8 mouse cellular contexts compared by ENCODE assay signal in the genomic region with DNA sequence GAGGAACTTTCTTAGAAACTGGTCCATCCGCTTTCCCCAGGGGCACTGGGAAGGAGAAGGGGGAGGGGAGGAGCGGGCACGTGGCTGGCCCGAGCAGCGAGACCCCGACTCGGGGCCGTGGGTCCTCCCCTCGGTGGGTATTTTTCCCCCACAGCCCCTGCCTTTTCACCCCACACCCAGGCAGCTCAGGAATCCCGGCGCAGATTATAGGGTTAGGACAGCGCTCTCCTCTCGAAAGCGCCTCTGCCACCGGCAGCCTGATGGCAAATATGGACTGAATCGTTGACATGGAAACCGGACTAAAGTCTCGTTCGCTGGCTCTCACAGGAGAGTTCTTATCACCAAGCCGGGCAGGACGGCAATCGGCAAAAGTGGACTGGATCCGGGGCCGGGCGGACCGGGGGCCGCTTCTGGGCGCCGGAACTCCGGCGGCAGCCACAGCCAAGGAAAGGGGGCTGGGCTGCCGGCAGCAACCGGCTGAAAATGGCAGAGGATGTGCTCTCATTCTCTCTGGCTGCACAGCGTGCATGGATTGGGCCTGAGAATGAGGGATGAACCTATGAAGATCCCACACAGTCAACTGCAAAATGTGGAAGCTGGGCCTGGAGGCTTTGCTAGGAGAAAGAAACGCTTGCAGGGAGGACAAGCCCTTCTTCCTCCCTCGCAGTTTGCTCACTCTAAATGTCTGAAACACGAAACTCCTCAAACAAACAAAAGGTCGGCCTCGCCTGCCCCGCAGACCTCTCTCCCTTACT. TPM values are rescaled to one million over a fixed set of nuclear protein-coding genes. Genes with fewer than 3 reads are reported as not detected.
DNase-seq lines count a peak whose midpoint lies in the region; ATAC-seq and TF ChIP-seq lines count a peak whose summit lies in the region.

A gene (minus strand): TSS at position 256 of the 755 bp plus-strand sequence.

- H3K9me3 ChIP-seq in erythroblast, embryonic 14.5 days (ENCODE audit: control insufficient read depth, low read length) = no peaks in the 10 kb centered on the region
- H3K9me3 ChIP-seq in heart, embryonic 11.5 days (replicated peaks; ENCODE audit: control insufficient read depth, low read length) = no peaks in the 10 kb centered on the region
- no peaks in the 10 kb centered on the region for H3K9me3 ChIP-seq in kidney, embryonic 16.5 days (ENCODE audit: low read length)

- H3K36me3 ChIP-seq in C2C12 (ENCODE audit: control insufficient read depth, insufficient read depth) (no peaks in the 10 kb centered on the region), myocyte (ENCODE audit: control insufficient read depth, insufficient read depth) (no peaks in the 10 kb centered on the region)
- H3K36me3 ChIP-seq in erythroblast, embryonic 14.5 days (ENCODE audit: control insufficient read depth) = no peaks in the 10 kb centered on the region
- H3K36me3 ChIP-seq in heart, embryonic 11.5 days (ENCODE audit: control insufficient read depth, insufficient read depth, low read length) = no peaks in the 10 kb centered on the region
- H3K36me3 ChIP-seq in kidney, embryonic 16.5 days (ENCODE audit: insufficient read depth, low read length) = no peaks in the 10 kb centered on the region
- H3K36me3 ChIP-seq in liver, adult 2 months (ENCODE audit: control insufficient read depth, insufficient read depth, low read length) = no peaks in the 10 kb centered on the region
- H3K36me3 ChIP-seq in splenic B cell, adult 2 months (ENCODE audit: control insufficient read depth, insufficient read depth, low read length, poor library complexity, severe bottlenecking) = no peaks in the 10 kb centered on the region

- ATAC-seq in heart, embryonic 11.5 days (replicated peaks; ENCODE audit: insufficient number of reproducible peaks, low FRiP score, low TSS enrichment) = peak; percentile 59
- peak; percentile 64 for ATAC-seq in kidney, embryonic 16.5 days (ENCODE audit: low FRiP score, low TSS enrichment)

- H3K4me3 ChIP-seq in C2C12 (ENCODE audit: insufficient read depth, poor library complexity, severe bottlenecking) = peak within 1 kb of the TSS; percentile 33
- H3K4me3 ChIP-seq in erythroblast, embryonic 14.5 days (replicated peaks) = peak within 1 kb of the TSS; percentile 84
- peak within 1 kb of the TSS; percentile 62 for H3K4me3 ChIP-seq in heart, embryonic 11.5 days (ENCODE audit: low read depth, low read length)
- H3K4me3 ChIP-seq in kidney, embryonic 16.5 days (ENCODE audit: low read length) = peak within 1 kb of the TSS; percentile 100
- peak within 1 kb of the TSS; percentile 75 for H3K4me3 ChIP-seq in liver, adult 2 months (ENCODE audit: insufficient read depth, low read depth, low read length)
- peak within 1 kb of the TSS; percentile 65 for H3K4me3 ChIP-seq in myocyte

- H3ac ChIP-seq in C2C12 (ENCODE audit: control insufficient read depth, insufficient read length, low read depth) = peak within 1 kb of the TSS; percentile 80
- H3ac ChIP-seq in myocyte (ENCODE audit: control insufficient read depth, insufficient read length) = peak within 1 kb of the TSS; percentile 31

- H3K79me2 ChIP-seq in C2C12 (ENCODE audit: control insufficient read depth, insufficient read depth) (peaks cover 28% of the 10 kb centered on the region), myocyte (ENCODE audit: control insufficient read depth, insufficient read depth) (peaks cover 11% of the 10 kb centered on the region)
- H3K79me2 ChIP-seq in liver, adult 2 months (ENCODE audit: control insufficient read depth, insufficient read depth, low read length) = peaks cover 17% of the 10 kb centered on the region

- H3K27me3 ChIP-seq in C2C12 (ENCODE audit: control insufficient read depth, insufficient read depth, insufficient read length) = no peaks in the 10 kb centered on the region
- peaks cover 2% of the 10 kb centered on the region for H3K27me3 ChIP-seq in erythroblast, embryonic 14.5 days (ENCODE audit: control insufficient read depth)
- H3K27me3 ChIP-seq in heart, embryonic 11.5 days (ENCODE audit: control insufficient read depth, insufficient read depth, low read length) = no peaks in the 10 kb centered on the region
- H3K27me3 ChIP-seq in kidney, embryonic 16.5 days (ENCODE audit: insufficient read depth, low read length) = no peaks in the 10 kb centered on the region
- no peaks in the 10 kb centered on the region for H3K27me3 ChIP-seq in liver, adult 2 months (ENCODE audit: control insufficient read depth, insufficient read depth, low read length)
- H3K27me3 ChIP-seq in myocyte (ENCODE audit: control insufficient read depth, insufficient read depth, insufficient read length) = no peaks in the 10 kb centered on the region
- no peaks in the 10 kb centered on the region; the same call in 1 of the 2 replicates for H3K27me3 ChIP-seq in splenic B cell, adult 2 months (ENCODE audit: control insufficient read depth, insufficient read depth, low read length, poor library complexity, severe bottlenecking)

- peaks cover 9% of the 10 kb centered on the region for H3K79me3 ChIP-seq in C2C12 (ENCODE audit: low read depth)

- TF ChIP-seq CTCF in C2C12 (IDR thresholded peaks at IDR 0.05; ENCODE audit: control insufficient read depth, insufficient read depth, insufficient read length) = no peak
- TF ChIP-seq CTCF in brain, embryonic 14.5 days (IDR thresholded peaks at IDR 0.05; ENCODE audit: borderline replicate concordance, extremely low read depth, insufficient read depth, insufficient read length) = no peak
- TF ChIP-seq CTCF in liver, adult 2 months (IDR thresholded peaks at IDR 0.05; ENCODE audit: low read depth, low read length) = no peak

- peak; percentile 98 for DNase-seq in brain, embryonic 14.5 days (ENCODE audit: low read depth)
- peak; percentile 95 for DNase-seq in liver, adult 2 months (ENCODE audit: extremely low read depth, low read depth, low spot score)
- DNase-seq in splenic B cell, adult 2 months (ENCODE audit: low read depth, low spot score) = peak; percentile 93

- under 1% methylated on average over 40 of the region's 40 CpGs for WGBS in heart, embryonic 11.5 days (ENCODE audit: insufficient replicate concordance)
- WGBS in kidney, embryonic 16.5 days = under 1% methylated on average over 40 of the region's 40 CpGs
- whole genome bisulfite sequencing in liver, adult 2 months = under 1% methylated on average over 40 of the region's 40 CpGs

- peak within 1 kb of the TSS; percentile 90 for H3K4me2 ChIP-seq in heart, embryonic 11.5 days
- peak within 1 kb of the TSS; percentile 87 for H3K4me2 ChIP-seq in kidney, embryonic 16.5 days (replicated peaks; ENCODE audit: low read depth, low read length)
- H3K4me2 ChIP-seq in myocyte (ENCODE audit: low read depth) = peak within 1 kb of the TSS; percentile 94

- peak within 1 kb of the TSS; percentile 96 for H3K9ac ChIP-seq in heart, embryonic 11.5 days (ENCODE audit: low read depth, low read length)
- H3K9ac ChIP-seq in kidney, embryonic 16.5 days (replicated peaks; ENCODE audit: low read length) = peak within 1 kb of the TSS; percentile 100
- H3K9ac ChIP-seq in liver, adult 2 months (ENCODE audit: low read depth, low read length) = peak within 1 kb of the TSS; percentile 88

- H3K27ac ChIP-seq in heart, embryonic 11.5 days (ENCODE audit: low read depth, low read length) = peak within 1 kb of the TSS; percentile 100
- peak within 1 kb of the TSS; percentile 100 for H3K27ac ChIP-seq in kidney, embryonic 16.5 days (ENCODE audit: low read length)
- H3K27ac ChIP-seq in liver, adult 2 months (replicated peaks; ENCODE audit: insufficient read depth, low read depth, low read length) = peak within 1 kb of the TSS; percentile 96

- H3K4me1 ChIP-seq in erythroblast, embryonic 14.5 days (ENCODE audit: control insufficient read depth) = peaks cover 38% of the 10 kb centered on the region
- H3K4me1 ChIP-seq in heart, embryonic 11.5 days (ENCODE audit: control insufficient read depth, insufficient read depth, low read length) = peaks cover 18% of the 10 kb centered on the region
- H3K4me1 ChIP-seq in kidney, embryonic 16.5 days (ENCODE audit: insufficient read depth, low read length) = peaks cover 17% of the 10 kb centered on the region
- peaks cover 13% of the 10 kb centered on the region for H3K4me1 ChIP-seq in liver, adult 2 months (ENCODE audit: control insufficient read depth, insufficient read depth, low read length)

- TF ChIP-seq POLR2A in brain, embryonic 14.5 days (IDR thresholded peaks at IDR 0.05; ENCODE audit: borderline replicate concordance, extremely low read depth, insufficient read depth, insufficient read length, poor library complexity, severe bottlenecking) = no peak
- TF ChIP-seq POLR2A in liver, adult 2 months (IDR thresholded peaks at IDR 0.05; ENCODE audit: extremely low read depth, insufficient read depth, low read length) = peak; percentile 49; the same call in 1 of the 2 replicates
- peak; percentile 57 for TF ChIP-seq POLR2A in myocyte (IDR thresholded peaks at IDR 0.05; ENCODE audit: insufficient read length, low read depth)

TF ChIP-seq in C2C12, 6 proteins besides CTCF, POLR2A, EP300 and RAD21:
- TF ChIP-seq FOSL1 (IDR thresholded peaks at IDR 0.05; ENCODE audit: insufficient read depth, low read length, poor library complexity, severe bottlenecking) (no peak), MYOG (IDR thresholded peaks at IDR 0.05; ENCODE audit: control insufficient read depth, extremely low read depth, insufficient read length) (no peak), USF1 (IDR thresholded peaks at IDR 0.05; ENCODE audit: low read depth) (no peak), MAX (IDR thresholded peaks at IDR 0.05) (no peak), CEBPB (IDR thresholded peaks at IDR 0.05; ENCODE audit: low read depth) (no peak), MYOD1 (IDR thresholded peaks at IDR 0.05; ENCODE audit: control insufficient read depth, insufficient read length, low read depth) (no peak)

TF ChIP-seq in myocyte, 11 proteins besides CTCF, POLR2A, EP300 and RAD21 (continues in another document):
- TF ChIP-seq SRF (IDR thresholded peaks at IDR 0.05; ENCODE audit: control insufficient read depth, insufficient read length, low read depth) = peak; percentile 44
- TF ChIP-seq REST (IDR thresholded peaks at IDR 0.05; ENCODE audit: insufficient read depth, insufficient read length) = no peak
- TF ChIP-seq MYOG (IDR thresholded peaks at IDR 0.05; ENCODE audit: control insufficient read depth in 1 of 3, insufficient read depth in 1 of 3, insufficient read length in 2 of 3, low read depth in 2 of 3) = no peak
- no peak for TF ChIP-seq TCF12 (IDR thresholded peaks at IDR 0.05; ENCODE audit: insufficient read depth, poor library complexity, severe bottlenecking)
- TF ChIP-seq USF1 (IDR thresholded peaks at IDR 0.05; ENCODE audit: low read depth) = no peak
- peak; percentile 11 for TF ChIP-seq E2F4 (IDR thresholded peaks at IDR 0.05; ENCODE audit: insufficient read depth)

RNA-seq across cellular contexts. Expression of the gene that starts here (rescaled TPM):
- 24.7 TPM for polyA plus RNA-seq in C2C12 (2012; fragmentation: generic; extraction: Trizol)
- 75.4 and 121 TPM in 2 replicates for polyA plus RNA-seq in brain, embryonic 14.5 days (2012; rRNA removed)
- polyA plus RNA-seq in erythroblast, embryonic 14.5 days (2012) = 2.3 and 2.6 TPM in 2 replicates
- 26.7 and 34.2 TPM in 2 replicates for polyA plus RNA-seq in heart, embryonic 11.5 days (2014; fragmentation: Nextera tagmentation; extraction: Ambion mirVana)
- 30.5 and 35.0 TPM in 2 replicates for polyA plus RNA-seq in kidney, embryonic 16.5 days (2015; fragmentation: Nextera tagmentation; extraction: Ambion mirVana)
- total RNA-seq in liver, adult 2 months (2014; rRNA removed) = 5.9 and 8.5 TPM in 2 replicates
- 21.9 and 25.2 TPM in 2 replicates for polyA plus RNA-seq in liver, adult 2 months (2012; rRNA removed)
- 23.2 TPM for polyA plus RNA-seq in myocyte (2012; fragmentation: generic; extraction: Trizol)

Comparison
In these comparisons a context has a peak if more than half of its experiments do, and no peak if none do; other contexts are left out.
1. Peak in every context shown above with its lines: DNase-seq, ATAC-seq, H3K4me3 ChIP-seq and H3K27ac ChIP-seq.
2. H3K4me3 ChIP-seq: peak in every context shown above with its lines; median percentile 100 in kidney, embryonic 16.5 days; 84 in erythroblast, embryonic 14.5 days; 75 in liver, adult 2 months; 65 in myocyte; 62 in heart, embryonic 11.5 days; 33 in C2C12.